Mouse (Mus musculus): Measurements from ENCODE around the gene Hmg20a.

GRCm38 (mm10) chr9:56504511-56504910, 86.1 kb downstream of the Hmg20a start:
- TF ChIP-seq CTCF (IDR thresholded peaks at IDR 0.05; ENCODE audit: insufficient read depth, low read depth, low read length) (no peak), POLR2A (IDR thresholded peaks at IDR 0.05; ENCODE audit: insufficient read depth, low read depth, low read length) (no peak)

All from olfactory bulb, adult 2 months (tissue).